ENCODE assay signal across 25 mouse cellular contexts in genomic region chr5:46709596-46709995, GRCm38 (mm10).
DNase-seq lines count a peak whose midpoint lies in the region; ATAC-seq lines count a peak whose summit lies in the region.
"Had no signal": no experiment of that assay in that cellular context is flagged by ENCODE, and none has a peak within 500 bp of the region (broad histone marks: within the 10 kb centered on the region; RNA-seq: fewer than 3 reads in every experiment).

No protein-coding gene starts in this region.

- H3K4me3 ChIP-seq in lung, embryonic 16.5 days (ENCODE audit: low read length): no peak overlapping the region
- H3K4me3 ChIP-seq: embryonic facial prominence, embryonic 12.5 days; erythroblast, embryonic 14.5 days; forebrain, embryonic 13.5 days; heart, embryonic 13.5 days; limb, embryonic 10.5 days; liver, embryonic 13.5 days; midbrain, embryonic 12.5 days; neural tube, embryonic 12.5 days; stomach, embryonic 15.5 days had no signal

- WGBS in lung, embryonic 16.5 days: 49% methylated on average over 3 of the region's 3 CpGs

- H3K4me2 ChIP-seq in lung, embryonic 16.5 days (ENCODE audit: low read depth, low read length): no peak overlapping the region
- H3K4me2 ChIP-seq: embryonic facial prominence, embryonic 12.5 days; forebrain, embryonic 13.5 days; heart, embryonic 13.5 days; liver, embryonic 13.5 days; midbrain, embryonic 12.5 days; neural tube, embryonic 12.5 days; stomach, embryonic 15.5 days had no signal

- no peak for DNase-seq in lung, adult 18-20 months
- DNase-seq in kidney, adult 8-10 months: peak; percentile 66 to 72
- peak; percentile 34 for DNase-seq in kidney, postnatal 10 days
- peak; percentile 10 for DNase-seq in retina, embryonic 14.5 days (ENCODE audit: low spot score)
- DNase-seq in left cerebral cortex, postnatal 14 days (ENCODE audit: low spot score in 2 of 2): no peak
- no peak for DNase-seq in thymus, postnatal 10 days (ENCODE audit: low spot score in 2 of 2)
- DNase-seq: adrenal gland, adult 8-10 months; cerebellum, adult 9-11 months; gastrocnemius, postnatal 14 days; heart, adult 18-20 months; heart, postnatal 36 days; liver, embryonic 13.5 days; right cerebral cortex, postnatal 25 days; thymus, adult 18-20 months had no signal

- H3K9ac ChIP-seq in lung, embryonic 16.5 days (ENCODE audit: low read length): no peak overlapping the region
- H3K9ac ChIP-seq: embryonic facial prominence, embryonic 12.5 days; forebrain, embryonic 13.5 days; heart, embryonic 13.5 days; liver, embryonic 13.5 days; midbrain, embryonic 12.5 days; neural tube, embryonic 12.5 days; stomach, embryonic 15.5 days had no signal

- H3K4me1 ChIP-seq in lung, embryonic 16.5 days (replicated peaks; ENCODE audit: control insufficient read depth, insufficient read depth, low read length): 0 out of 2 replicates have a peak, but pooled peaks cover 2% of the 10 kb centered on the region
- H3K4me1 ChIP-seq: embryonic facial prominence, embryonic 12.5 days; forebrain, embryonic 13.5 days; heart, embryonic 13.5 days; limb, embryonic 10.5 days; liver, embryonic 13.5 days; midbrain, embryonic 12.5 days; neural tube, embryonic 12.5 days; stomach, embryonic 15.5 days had no signal

- intact Hi-C loops in left cerebral cortex, postnatal 14 days (cut with DNase I): no loop called here

- no peaks in the 10 kb centered on the region; the same call in 1 of the 2 replicates for H3K9me3 ChIP-seq in lung, embryonic 16.5 days (ENCODE audit: control insufficient read depth, low read length)
- H3K9me3 ChIP-seq: embryonic facial prominence, embryonic 12.5 days; forebrain, embryonic 13.5 days; heart, embryonic 13.5 days; limb, embryonic 10.5 days; liver, embryonic 13.5 days; midbrain, embryonic 12.5 days; neural tube, embryonic 12.5 days; stomach, embryonic 15.5 days had no signal

- 0 out of 2 replicates have a peak, but pooled peaks have one; percentile 10 for ATAC-seq in lung, embryonic 16.5 days (ENCODE audit: low read depth)
- ATAC-seq: forebrain, embryonic 13.5 days; hindbrain, embryonic 16.5 days; intestine, embryonic 16.5 days had no signal

- H3K36me3 ChIP-seq in lung, embryonic 16.5 days (ENCODE audit: control insufficient read depth, insufficient read depth, low read length): no peaks in the 10 kb centered on the region
- H3K36me3 ChIP-seq: embryonic facial prominence, embryonic 12.5 days; heart, embryonic 13.5 days; limb, embryonic 10.5 days; liver, embryonic 13.5 days; midbrain, embryonic 12.5 days; neural tube, embryonic 12.5 days; stomach, embryonic 15.5 days had no signal

- H3K27ac ChIP-seq in lung, embryonic 16.5 days (ENCODE audit: low read length): no peak overlapping the region
- H3K27ac ChIP-seq: embryonic facial prominence, embryonic 12.5 days; forebrain, embryonic 13.5 days; heart, embryonic 13.5 days; limb, embryonic 10.5 days; liver, embryonic 13.5 days; midbrain, embryonic 12.5 days; neural tube, embryonic 12.5 days; stomach, embryonic 15.5 days had no signal

- H3K27me3 ChIP-seq in lung, embryonic 16.5 days (ENCODE audit: control insufficient read depth, insufficient read depth, low read depth, low read length): no peaks in the 10 kb centered on the region
- H3K27me3 ChIP-seq: embryonic facial prominence, embryonic 12.5 days; forebrain, embryonic 13.5 days; heart, embryonic 13.5 days; liver, embryonic 13.5 days; midbrain, embryonic 12.5 days; neural tube, embryonic 12.5 days; stomach, embryonic 15.5 days had no signal

Comparison
In these comparisons a context has a peak if more than half of its experiments do, and no peak if none do; other contexts are left out.
1. DNase-seq: peak in kidney, adult 8-10 months (2 of 2), kidney, postnatal 10 days (single experiment) and retina, embryonic 14.5 days (single experiment); none in lung, adult 18-20 months (0 of 2), left cerebral cortex, postnatal 14 days (0 of 2) and thymus, postnatal 10 days (0 of 2).